Mouse (Mus musculus) kidney, embryonic 15.5 days (tissue): ENCODE data around the gene Gfra1. TPM values are rescaled to one million over a fixed set of nuclear protein-coding genes. Genes with fewer than 3 reads are reported as not detected.

Experiments used
- ATAC-seq: fragments of 200-750 bp; cut with Nextera tagmentation; replicated peaks from 2 replicates; pipeline ENCODE4 v1.8.0; 2017; ENCODE audit warnings: moderate TSS enrichment; ENCODE audit not compliant: low FRiP score
- H3K27ac ChIP-seq: fragments of 300-500 bp; sonication (generic); 2 replicates; pipeline ENCODE4 v1.5.1; 2015; ENCODE audit warnings: mild to moderate bottlenecking, inconsistent platforms
- H3K27me3 ChIP-seq: fragments of 300-500 bp; sonication (generic); 2 replicates; pipeline ENCODE4 v1.6.1; 2015; ENCODE audit warnings: inconsistent platforms
- H3K36me3 ChIP-seq: fragments of 300-500 bp; sonication (generic); 2 replicates; pipeline ENCODE4 v1.6.1; 2015; ENCODE audit warnings: inconsistent platforms
- H3K4me1 ChIP-seq: fragments of 300-500 bp; sonication (generic); 2 replicates; pipeline ENCODE4 v1.6.1; 2015; ENCODE audit warnings: inconsistent platforms
- H3K4me2 ChIP-seq: fragments of 300-500 bp; sonication (generic); 2 replicates; pipeline ENCODE4 v1.6.1; 2015; ENCODE audit warnings: moderate library complexity, mild to moderate bottlenecking, inconsistent platforms
- H3K4me3 ChIP-seq: fragments of 300-500 bp; sonication (generic); replicated peaks from 2 replicates; pipeline ENCODE4 v1.5.1; 2015; ENCODE audit warnings: mild to moderate bottlenecking, inconsistent platforms
- H3K9ac ChIP-seq: fragments of 300-500 bp; sonication (generic); 2 replicates; pipeline ENCODE4 v1.6.1; 2015; ENCODE audit warnings: mild to moderate bottlenecking, inconsistent platforms
- H3K9me3 ChIP-seq: fragments of 300-500 bp; sonication (generic); replicated peaks from 2 replicates; pipeline ENCODE4 v1.6.1; 2016; ENCODE audit warnings: inconsistent platforms
- WGBS: fragments of 180-500 bp; shearing (Covaris S2); methylation state at CpG from one replicate; pipeline ENCODE4 v1.1.7; 2015; ENCODE audit warnings: mixed read lengths; 5-methylcytosine and 5-hydroxymethylcytosine counted together
- polyA plus RNA-seq: library from polyadenylated mRNA; unstranded; fragments of >200 nt; fragmentation: Nextera tagmentation; extraction: Ambion mirVana; gene quantifications from 2 replicates; pipeline ENCODE4 v1.2.1, GENCODE M21; 2015

Gfra1 gene
- polyA plus RNA-seq, 1 experiment from 2014 or later: 65.3 TPM

DNA sequence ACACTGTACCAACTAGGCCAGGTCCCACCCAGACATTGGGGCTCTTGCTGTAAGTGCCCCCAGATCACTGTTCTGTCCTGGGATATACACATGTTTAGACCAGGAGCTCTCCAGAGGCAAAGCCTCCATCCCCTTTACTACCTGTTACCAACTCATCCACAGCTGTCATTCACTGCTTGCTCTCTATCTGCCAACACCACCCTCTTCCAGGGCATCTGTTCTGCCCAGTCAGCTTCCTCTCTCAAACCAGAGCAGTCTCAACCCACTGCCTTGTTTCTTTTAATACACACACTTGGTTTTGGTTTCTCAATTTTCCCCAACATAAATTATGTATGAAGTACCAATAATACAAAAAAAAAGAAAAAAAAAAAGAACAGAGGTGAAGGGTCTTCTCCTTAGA is 41.0 kb downstream of the Gfra1 start:
- no peaks in the 10 kb centered on the region for H3K27me3 ChIP-seq
- ATAC-seq: no peak
- H3K36me3 ChIP-seq: peaks cover 8% of the 10 kb centered on the region
- H3K4me3 ChIP-seq: no peak overlapping the region
- no peaks in the 10 kb centered on the region for H3K9me3 ChIP-seq
- H3K27ac ChIP-seq: no peak overlapping the region
- H3K4me2 ChIP-seq: no peak overlapping the region
- no peak overlapping the region for H3K9ac ChIP-seq
- peaks cover 25% of the 10 kb centered on the region for H3K4me1 ChIP-seq

DNA sequence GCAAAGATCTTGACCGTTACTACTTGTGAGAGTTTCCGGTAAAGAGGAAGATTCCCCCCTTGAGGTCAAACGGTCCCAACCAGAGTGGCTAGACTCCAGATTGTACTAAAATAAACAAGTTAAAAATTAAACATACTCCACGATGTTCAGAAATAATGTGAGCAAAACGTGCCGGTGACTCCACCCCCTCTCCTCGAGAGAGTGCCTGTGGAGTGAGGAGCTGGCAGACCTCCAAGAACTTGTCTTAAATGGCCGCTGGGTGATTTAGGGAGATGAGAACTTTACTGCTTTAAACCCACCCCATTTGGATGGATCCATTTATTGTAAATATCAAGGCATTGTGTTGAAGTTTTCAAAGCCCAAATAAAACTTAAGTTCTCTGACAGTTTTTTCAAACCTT is 42.4 kb downstream of the Gfra1 start:
- peaks cover 18% of the 10 kb centered on the region for H3K4me1 ChIP-seq
- ATAC-seq: peak; percentile 78
- H3K4me3 ChIP-seq: no peak overlapping the region
- H3K9me3 ChIP-seq: no peaks in the 10 kb centered on the region
- H3K27ac ChIP-seq: no peak overlapping the region
- H3K36me3 ChIP-seq: peaks cover 11% of the 10 kb centered on the region
- H3K4me2 ChIP-seq: peak overlapping the region; percentile 37; the same call in 1 of the 2 replicates
- H3K9ac ChIP-seq: no peak overlapping the region
- H3K27me3 ChIP-seq: no peaks in the 10 kb centered on the region
- WGBS: 16% methylated on average over 8 of the region's 8 CpGs

DNA sequence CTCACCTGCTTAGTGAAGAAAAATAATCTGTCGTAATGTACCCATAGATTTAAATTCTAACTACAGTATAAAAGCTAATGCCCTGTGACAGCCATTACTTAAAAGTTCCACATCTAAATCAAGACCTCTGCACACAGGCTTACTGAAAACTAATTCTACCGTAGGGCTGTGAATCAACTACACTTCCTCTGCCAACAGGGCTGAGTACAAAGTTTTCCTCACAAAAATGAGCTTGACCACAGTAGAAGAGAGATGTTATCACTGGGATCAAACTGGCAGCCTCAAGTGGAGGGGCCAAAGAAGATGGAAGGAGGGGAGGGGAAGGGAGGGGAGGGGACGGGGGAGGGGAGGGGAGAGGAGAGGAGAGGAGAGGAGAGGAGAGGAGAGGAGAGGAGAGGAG is 42.9 kb downstream of the Gfra1 start:
- H3K4me2 ChIP-seq: no peak overlapping the region
- H3K27ac ChIP-seq: peak overlapping the region; percentile 60
- H3K9ac ChIP-seq: no peak overlapping the region
- ATAC-seq: no peak
- no peaks in the 10 kb centered on the region for H3K27me3 ChIP-seq
- no peak overlapping the region for H3K4me3 ChIP-seq
- H3K36me3 ChIP-seq: peaks cover 11% of the 10 kb centered on the region
- WGBS: 31% methylated on average over 2 of the region's 3 CpGs
- H3K9me3 ChIP-seq: no peaks in the 10 kb centered on the region
- peaks cover 18% of the 10 kb centered on the region for H3K4me1 ChIP-seq

DNA sequence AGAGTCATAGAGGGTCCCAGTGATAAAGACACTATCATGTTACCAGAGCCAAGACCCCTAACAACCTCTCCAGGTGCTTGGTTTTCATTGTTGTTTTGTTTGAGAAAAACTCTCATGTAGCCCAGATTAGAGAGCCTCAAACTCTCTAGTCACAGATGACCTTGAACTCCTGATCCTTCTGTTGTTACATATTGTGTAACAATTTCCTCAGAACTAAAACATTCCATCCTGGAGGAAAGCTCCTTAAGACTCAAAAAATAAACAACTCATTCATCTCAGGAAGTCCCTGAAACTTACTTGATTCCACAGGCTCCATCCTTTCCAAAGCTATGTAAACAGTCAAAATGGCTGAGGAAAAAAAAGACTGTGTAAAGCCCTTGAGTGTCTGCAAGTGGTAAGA is 49.0 kb downstream of the Gfra1 start:
- no peak overlapping the region for H3K4me2 ChIP-seq

DNA sequence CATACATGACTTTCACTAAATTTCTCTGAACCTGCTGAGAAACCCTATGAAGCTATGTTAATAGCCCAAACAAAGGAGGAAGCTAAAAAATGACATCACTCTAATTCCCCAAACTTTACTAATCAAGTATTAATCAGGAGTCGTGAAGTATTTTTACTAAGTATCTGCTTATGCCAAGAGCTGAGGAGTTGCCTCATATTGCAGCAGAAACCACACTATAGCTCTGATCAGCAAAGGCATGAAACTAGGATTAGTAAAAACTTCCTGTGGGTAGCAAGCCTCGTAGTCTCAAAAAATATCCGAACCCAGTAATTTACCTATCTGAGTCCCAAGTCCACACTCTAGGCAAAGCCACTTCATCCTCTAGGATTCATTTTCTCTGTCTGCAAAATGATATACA is 55.5 kb downstream of the Gfra1 start:
- 89% methylated on average over 3 of the region's 3 CpGs for WGBS
- no peak for ATAC-seq
- no peak overlapping the region for H3K4me3 ChIP-seq
- H3K4me1 ChIP-seq: peaks cover 32% of the 10 kb centered on the region
- no peaks in the 10 kb centered on the region for H3K27me3 ChIP-seq
- H3K9me3 ChIP-seq: no peaks in the 10 kb centered on the region
- H3K36me3 ChIP-seq: no peaks in the 10 kb centered on the region
- no peak overlapping the region for H3K27ac ChIP-seq
- H3K9ac ChIP-seq: no peak overlapping the region
- H3K4me2 ChIP-seq: no peak overlapping the region

More for the DNA sequence above, 49.0 kb downstream of the Gfra1 start:
- Histone ChIP-seq H3K27ac (peak overlapping the region; percentile 34), H3K36me3 (peaks cover 7% of the 10 kb centered on the region), H3K9me3 (no peaks in the 10 kb centered on the region), H3K4me3 (no peak overlapping the region), H3K4me1 (peaks cover 6% of the 10 kb centered on the region; the same call in 1 of the 2 replicates), H3K27me3 (no peaks in the 10 kb centered on the region), H3K9ac (no peak overlapping the region)
- no peak for ATAC-seq

DNA sequence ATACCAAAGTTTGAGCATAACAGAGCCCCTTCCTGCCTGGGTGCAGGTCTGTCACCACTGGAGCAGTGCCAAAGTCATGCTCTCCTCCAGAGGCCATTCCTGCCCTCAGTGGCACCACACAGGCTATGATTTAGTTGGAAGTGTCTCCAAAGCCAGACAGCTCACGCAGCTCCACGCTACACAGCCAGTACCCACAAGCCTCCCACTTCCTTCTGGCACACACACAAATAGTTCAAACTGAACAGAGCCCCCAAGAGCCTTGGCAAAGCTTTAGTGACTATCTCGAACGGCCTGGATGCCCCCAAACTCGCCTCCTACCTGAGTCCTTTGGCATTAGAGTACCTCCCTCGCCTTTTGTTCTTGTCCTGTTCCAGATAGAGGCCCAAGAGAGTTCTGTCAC is 56.5 kb downstream of the Gfra1 start:
- H3K4me2 ChIP-seq: no peak overlapping the region
- 0 out of 2 replicates have a peak overlapping the region, but pooled peaks have one; percentile 18 for H3K27ac ChIP-seq
- H3K4me1 ChIP-seq: peaks cover 34% of the 10 kb centered on the region
- H3K27me3 ChIP-seq: no peaks in the 10 kb centered on the region
- no peaks in the 10 kb centered on the region for H3K36me3 ChIP-seq
- no peak overlapping the region for H3K9ac ChIP-seq
- no peak for ATAC-seq
- no peak overlapping the region for H3K4me3 ChIP-seq
- 63% methylated on average over 6 of the region's 6 CpGs for WGBS
- H3K9me3 ChIP-seq: no peaks in the 10 kb centered on the region

DNA sequence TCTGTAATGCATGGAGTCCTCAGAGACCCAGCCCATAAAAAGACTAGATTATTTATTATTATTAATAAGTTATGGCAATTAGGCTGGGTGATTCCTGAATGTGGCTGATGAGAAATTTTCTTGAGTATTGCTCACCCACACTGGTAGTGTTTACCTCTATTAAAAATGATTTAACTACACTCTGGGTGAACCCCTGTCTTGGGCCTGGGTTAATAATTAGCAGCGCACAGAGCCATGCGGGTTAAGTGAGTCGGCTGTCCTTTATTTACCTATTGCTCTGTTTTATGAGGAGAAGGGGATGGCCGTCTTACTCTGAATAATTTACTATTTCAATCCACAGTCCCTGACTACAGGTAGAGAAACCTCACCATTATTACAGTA is 59.1 kb downstream of the Gfra1 start:
- H3K4me2 ChIP-seq: peak overlapping the region; percentile 46
- H3K9ac ChIP-seq: no peak overlapping the region
- peaks cover 34% of the 10 kb centered on the region for H3K4me1 ChIP-seq
- no peaks in the 10 kb centered on the region for H3K9me3 ChIP-seq
- 23% methylated on average over 4 of the region's 4 CpGs for WGBS
- no peaks in the 10 kb centered on the region for H3K36me3 ChIP-seq
- peak; percentile 87 for ATAC-seq
- peak overlapping the region; percentile 90 for H3K27ac ChIP-seq
- H3K27me3 ChIP-seq: no peaks in the 10 kb centered on the region
- no peak overlapping the region for H3K4me3 ChIP-seq

DNA sequence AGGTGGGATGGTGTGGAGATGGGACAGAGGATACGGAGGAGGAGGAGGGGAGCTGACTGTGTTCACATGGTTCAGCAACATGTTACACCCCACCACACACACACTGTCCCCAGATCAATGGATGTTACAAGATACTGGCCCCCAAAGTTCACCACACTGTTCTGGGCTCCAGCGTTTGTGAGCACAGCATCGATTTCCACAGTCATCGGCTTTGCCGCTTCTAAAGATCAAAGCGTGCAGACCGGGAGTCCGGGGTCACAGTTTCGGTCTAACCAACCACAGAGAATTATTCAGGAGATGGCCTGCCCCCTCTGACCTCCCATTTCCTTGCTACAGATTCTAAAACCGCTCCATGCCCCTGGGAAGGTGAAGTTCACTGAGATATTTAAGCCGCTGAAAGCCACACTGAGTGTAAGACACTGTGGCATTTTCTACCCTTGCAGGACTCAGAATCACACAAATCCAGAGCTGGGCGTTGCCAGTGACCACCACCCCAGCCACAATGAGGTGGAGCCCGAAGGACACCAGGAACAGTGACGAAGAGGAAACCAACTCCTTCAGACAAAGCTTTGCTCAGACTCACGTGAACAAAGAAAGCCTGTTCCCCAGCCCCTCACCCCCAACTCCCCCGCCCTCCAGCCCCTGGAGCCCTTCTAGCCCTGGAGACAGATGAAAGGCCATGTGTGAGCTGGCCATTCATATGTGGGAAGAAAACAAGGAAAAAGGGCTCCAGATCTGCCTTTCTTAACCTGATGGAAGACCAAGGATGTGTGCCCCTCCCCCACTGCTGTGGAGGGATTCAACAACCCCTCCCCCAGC is 59.7 kb downstream of the Gfra1 start:
- Histone ChIP-seq H3K9me3 (no peaks in the 10 kb centered on the region), H3K4me1 (peaks cover 34% of the 10 kb centered on the region), H3K36me3 (no peaks in the 10 kb centered on the region), H3K27ac (peak overlapping the region; percentile 90), H3K4me3 (0 out of 2 replicates have a peak overlapping the region, but pooled peaks have one; percentile 7), H3K9ac (0 out of 2 replicates have a peak overlapping the region, but pooled peaks have one; percentile 21), H3K4me2 (peak overlapping the region; percentile 46), H3K27me3 (no peaks in the 10 kb centered on the region)
- WGBS: 19% methylated on average over 16 of the region's 16 CpGs
- peak; percentile 55 for ATAC-seq

DNA sequence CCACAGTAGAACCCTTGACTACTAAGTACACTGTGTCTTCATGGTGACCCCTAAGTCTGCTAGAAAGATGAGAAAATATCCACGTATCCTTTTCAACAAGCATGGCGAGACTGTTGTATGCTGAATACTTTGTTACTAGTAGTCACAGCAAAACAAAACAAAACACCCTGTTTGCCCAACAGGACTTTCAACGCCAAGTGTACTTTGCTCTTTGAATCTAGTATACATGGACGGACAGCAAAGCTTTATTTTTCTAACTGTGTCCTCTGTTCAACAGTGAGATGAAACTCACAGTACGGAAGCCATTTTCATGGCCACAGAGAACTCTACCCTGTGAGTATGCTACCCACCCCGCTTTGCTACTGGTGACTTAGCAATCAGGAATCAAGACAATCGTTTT is 62.6 kb downstream of the Gfra1 start:
- Histone ChIP-seq H3K4me3 (no peak overlapping the region), H3K27me3 (no peaks in the 10 kb centered on the region), H3K9ac (no peak overlapping the region), H3K4me1 (peaks cover 48% of the 10 kb centered on the region), H3K36me3 (no peaks in the 10 kb centered on the region), H3K27ac (no peak overlapping the region), H3K9me3 (no peaks in the 10 kb centered on the region), H3K4me2 (no peak overlapping the region)
- 93% methylated on average over 7 of the region's 7 CpGs for WGBS
- no peak for ATAC-seq

DNA sequence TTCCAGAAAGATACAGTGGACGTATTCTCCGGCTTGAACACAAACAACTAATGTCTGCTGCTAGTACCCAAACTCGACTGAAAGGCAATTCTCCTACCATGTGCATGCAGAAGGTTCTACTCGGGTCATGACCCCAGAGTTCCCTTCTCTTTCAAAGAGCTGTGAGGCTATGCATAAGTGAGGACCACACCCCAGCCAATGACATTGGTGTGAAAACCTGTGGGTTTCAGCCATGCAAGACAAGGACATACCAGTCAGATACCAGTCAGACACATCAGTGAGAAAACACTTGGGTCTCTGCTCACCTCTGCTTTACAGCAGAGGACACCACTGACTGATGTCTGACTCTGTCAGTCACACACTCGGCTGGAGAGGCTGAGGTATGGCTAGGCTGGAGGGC is 63.9 kb downstream of the Gfra1 start:
- 78% methylated on average over 5 of the region's 5 CpGs for WGBS
- Histone ChIP-seq H3K27ac (no peak overlapping the region), H3K4me2 (no peak overlapping the region), H3K36me3 (no peaks in the 10 kb centered on the region), H3K9me3 (no peaks in the 10 kb centered on the region), H3K27me3 (no peaks in the 10 kb centered on the region), H3K4me1 (peaks cover 48% of the 10 kb centered on the region), H3K9ac (no peak overlapping the region), H3K4me3 (no peak overlapping the region)
- no peak for ATAC-seq

DNA sequence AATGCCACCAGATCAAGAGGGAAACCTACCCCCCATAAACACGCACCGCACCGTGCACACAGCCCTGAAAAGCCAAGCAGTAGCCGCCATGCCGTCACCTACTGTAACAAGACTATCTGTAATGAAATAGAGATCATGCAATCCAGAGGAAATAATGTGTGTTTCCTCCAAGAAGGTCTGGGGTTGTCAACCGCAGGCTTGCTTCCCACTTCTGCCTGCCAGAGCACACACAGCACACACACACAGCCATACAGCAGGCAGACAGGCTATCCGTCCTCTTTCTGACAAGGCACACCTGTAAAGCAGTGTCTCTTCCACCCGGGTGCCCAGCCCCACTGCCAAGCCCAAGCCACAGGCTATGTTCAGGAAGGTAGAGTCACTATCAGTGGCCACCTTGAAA is 66.2 kb downstream of the Gfra1 start:
- Histone ChIP-seq H3K4me2 (no peak overlapping the region), H3K27me3 (no peaks in the 10 kb centered on the region), H3K27ac (peak overlapping the region; percentile 56), H3K4me3 (no peak overlapping the region), H3K9me3 (no peaks in the 10 kb centered on the region), H3K4me1 (peaks cover 30% of the 10 kb centered on the region), H3K36me3 (no peaks in the 10 kb centered on the region), H3K9ac (no peak overlapping the region)
- 54% methylated on average over 8 of the region's 8 CpGs for WGBS
- ATAC-seq: 0 out of 2 replicates have a peak, but pooled peaks have one; percentile 16

DNA sequence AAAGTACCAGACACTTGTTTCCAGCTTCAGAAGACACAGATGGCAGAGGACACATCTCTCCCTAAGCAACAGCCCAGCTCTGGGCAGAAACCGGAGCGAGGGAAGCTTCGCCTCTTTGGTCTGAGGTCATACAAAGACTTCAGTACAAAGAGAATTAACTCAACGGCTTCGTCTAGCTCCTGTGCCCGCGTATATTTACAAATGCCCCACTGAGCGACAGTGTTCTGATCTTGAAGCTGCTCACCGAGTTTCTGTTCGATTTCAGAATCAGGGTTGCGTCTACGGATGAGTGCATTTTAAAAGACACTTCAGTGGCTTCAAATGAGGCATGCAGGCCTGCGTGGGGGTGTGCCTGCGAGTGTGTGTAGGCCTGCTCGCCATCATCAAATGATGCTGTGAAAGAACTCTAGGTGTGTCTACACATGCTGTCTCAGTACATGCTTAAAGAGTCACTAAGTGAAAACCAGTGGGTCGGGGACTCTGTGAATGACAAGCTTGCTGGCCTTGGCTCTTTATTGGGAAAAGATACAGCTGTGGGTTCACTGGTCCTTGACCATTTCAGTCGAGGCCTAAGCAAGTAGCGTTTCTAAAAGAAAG is 66.8 kb downstream of the Gfra1 start:
- H3K27me3 ChIP-seq: no peaks in the 10 kb centered on the region
- H3K36me3 ChIP-seq: no peaks in the 10 kb centered on the region
- no peaks in the 10 kb centered on the region for H3K9me3 ChIP-seq
- ATAC-seq: peak; percentile 73
- H3K4me3 ChIP-seq: no peak overlapping the region
- H3K4me2 ChIP-seq: 0 out of 2 replicates have a peak overlapping the region, but pooled peaks have one; percentile 2
- 48% methylated on average over 18 of the region's 18 CpGs for WGBS
- peaks cover 30% of the 10 kb centered on the region for H3K4me1 ChIP-seq
- H3K27ac ChIP-seq: peak overlapping the region; percentile 56
- H3K9ac ChIP-seq: no peak overlapping the region
